Mouse (Mus musculus) thymus, postnatal 0 days (tissue): ENCODE results near the gene Pi4k2a. TPM values are rescaled to one million over a fixed set of nuclear protein-coding genes. Genes with fewer than 3 reads are reported as not detected.

Source experiments
- DNase-seq: peaks from one replicate; pipeline ENCODE4 v3.0.0-alpha.2; 2015; ENCODE audit warnings: low spot score
- polyA plus RNA-seq: library from polyadenylated mRNA; unstranded; fragments of >200 nt; fragmentation: Nextera tagmentation; extraction: Ambion mirVana; gene quantifications from 2 replicates; pipeline ENCODE4 v1.2.1, GENCODE M21; 2015

The Pi4k2a gene
- 20.1 and 23.3 TPM in 2 replicates for polyA plus RNA-seq

GRCm38 (mm10) chr19:42089748-42090595, at the start of gene Pi4k2a:
Pi4k2a (plus strand) TSS chr19:42090470.
- DNase-seq, result peak; percentile 100

- DNase-seq, result no peak
Observed at GRCm38 (mm10) chr19:42043988-42044387, 46.3 kb upstream of the Pi4k2a start.

GRCm38 (mm10) chr19:42045269-42046102, 44.8 kb upstream of the Pi4k2a start, which contains the start of gene Hoga1:
Hoga1 (plus strand) TSS chr19:42045610.
- peak; percentile 87 for DNase-seq

GRCm38 (mm10) chr19:42050251-42050650, 40.0 kb upstream of the Pi4k2a start:
- DNase-seq, result no peak

GRCm38 (mm10) chr19:42051351-42051750, 38.9 kb upstream of the Pi4k2a start:
- no peak for DNase-seq

GRCm38 (mm10) chr19:42051948-42052347, 38.3 kb upstream of the Pi4k2a start, which contains the start of gene 4933411K16Rik:
4933411K16Rik (plus strand) TSS chr19:42052248.
- no peak for DNase-seq

- DNase-seq, result no peak
Observed at GRCm38 (mm10) chr19:42054255-42054654, 36.0 kb upstream of the Pi4k2a start.

GRCm38 (mm10) chr19:42055881-42056280, 34.4 kb upstream of the Pi4k2a start:
- DNase-seq, result no peak

GRCm38 (mm10) chr19:42056719-42057409, 33.4 kb upstream of the Pi4k2a start:
- no peak for DNase-seq

- DNase-seq, result no peak
Observed at GRCm38 (mm10) chr19:42058426-42058825, 31.8 kb upstream of the Pi4k2a start.

GRCm38 (mm10) chr19:42061443-42061842, 28.8 kb upstream of the Pi4k2a start:
- no peak for DNase-seq

GRCm38 (mm10) chr19:42068441-42069240, 21.6 kb upstream of the Pi4k2a start:
- DNase-seq, result peak; percentile 23

GRCm38 (mm10) chr19:42069241-42069525, 21.1 kb upstream of the Pi4k2a start:
- no peak for DNase-seq

- no peak for DNase-seq
Observed at GRCm38 (mm10) chr19:42071221-42071620, 19.0 kb upstream of the Pi4k2a start.

GRCm38 (mm10) chr19:42071886-42072608, 18.2 kb upstream of the Pi4k2a start:
- no peak for DNase-seq

- DNase-seq, result no peak
Observed at GRCm38 (mm10) chr19:42072802-42073201, 17.5 kb upstream of the Pi4k2a start.

- DNase-seq, result no peak
Observed at GRCm38 (mm10) chr19:42075051-42075450, 15.2 kb upstream of the Pi4k2a start.

- DNase-seq, result no peak
Observed at GRCm38 (mm10) chr19:42075992-42076391, 14.3 kb upstream of the Pi4k2a start.

GRCm38 (mm10) chr19:42078566-42078965, 11.7 kb upstream of the Pi4k2a start:
- no peak for DNase-seq

- no peak for DNase-seq
Observed at GRCm38 (mm10) chr19:42079006-42079405, 11.3 kb upstream of the Pi4k2a start.
